Mouse (Mus musculus): ENCODE data around the gene Copz2. TPM values are rescaled to one million over a fixed set of nuclear protein-coding genes. Genes with fewer than 3 reads are reported as not detected.

Gene Copz2
- total RNA-seq, 1 experiment from 2014 or later, result 58.0 TPM

GRCm38 (mm10) chr11:96863206-96863995 is 13.7 kb downstream of the Copz2 start:
- peak; percentile 29 for DNase-seq

GRCm38 (mm10) chr11:96867149-96867548 is 17.5 kb downstream of the Copz2 start:
- DNase-seq, result peak; percentile 64

- DNase-seq, result no peak
These were observed 23.0 kb downstream of the Copz2 start for GRCm38 (mm10) chr11:96872441-96873379.

GRCm38 (mm10) chr11:96873601-96874140 is 24.0 kb downstream of the Copz2 start:
- no peak for DNase-seq

GRCm38 (mm10) chr11:96875270-96875669 is 25.6 kb downstream of the Copz2 start:
- DNase-seq, result no peak

GRCm38 (mm10) chr11:96875745-96876144 is 26.1 kb downstream of the Copz2 start:
- DNase-seq, result peak; percentile 80

- DNase-seq, result no peak
These were observed 26.8 kb downstream of the Copz2 start for GRCm38 (mm10) chr11:96876300-96877040.

- DNase-seq, result no peak
These were observed 27.4 kb downstream of the Copz2 start for GRCm38 (mm10) chr11:96877071-96877470.

- no peak for DNase-seq
These were observed 29.0 kb downstream of the Copz2 start for GRCm38 (mm10) chr11:96878715-96879114.

- DNase-seq, result no peak
These were observed 29.7 kb downstream of the Copz2 start for GRCm38 (mm10) chr11:96879359-96879758.

- no peak for DNase-seq
These were observed 30.6 kb downstream of the Copz2 start for GRCm38 (mm10) chr11:96880296-96880695.

- no peak for DNase-seq
These were observed 36.3 kb downstream of the Copz2 start for GRCm38 (mm10) chr11:96885901-96886340.

- DNase-seq, result no peak
These were observed 37.4 kb downstream of the Copz2 start for GRCm38 (mm10) chr11:96886942-96887546.

GRCm38 (mm10) chr11:96891784-96892527 is 42.3 kb downstream of the Copz2 start:
- DNase-seq, result no peak

GRCm38 (mm10) chr11:96893203-96893842 is 43.7 kb downstream of the Copz2 start:
- no peak for DNase-seq

GRCm38 (mm10) chr11:96895886-96896285 is 46.2 kb downstream of the Copz2 start:
- DNase-seq, result no peak

GRCm38 (mm10) chr11:96899449-96900306 is 50.0 kb downstream of the Copz2 start:
- DNase-seq, result no peak

- DNase-seq, result no peak
These were observed 51.7 kb downstream of the Copz2 start for GRCm38 (mm10) chr11:96901332-96901731.
